Mouse (Mus musculus) MEL (cell line): ENCODE results near the gene Ikbke. TPM values are rescaled to one million over a fixed set of nuclear protein-coding genes. Genes with fewer than 3 reads are reported as not detected.

Experiments used
- DNase-seq: peaks from one replicate; pipeline ENCODE4 v3.0.0; 2011; ENCODE audit warnings: low read depth, low spot score
- H3K27ac ChIP-seq: 2 replicates; pipeline ENCODE4 v1.5.1; 2012; ENCODE audit warnings: low read depth, mild to moderate bottlenecking, control low read depth, low read length, moderate library complexity; ENCODE audit not compliant: control insufficient read depth
- H3K27me3 ChIP-seq, 2 experiments: fragments of 150-350 bp in 1 of 2; sonication (generic) in 1 of 2; 2 replicates each; pipeline ENCODE4 v1.6.1; 2012; ENCODE audit warnings: low read length in 2 of 2, mild to moderate bottlenecking in 2 of 2, improper control_type of control experiment in 1 of 2, moderate library complexity in 1 of 2; ENCODE audit not compliant: insufficient read depth in 2 of 2, control insufficient read depth in 1 of 2
- H3K36me3 ChIP-seq, 2 experiments: 2 replicates each; pipeline ENCODE4 v1.6.1; 2012 to 2014; ENCODE audit warnings: low read length in 2 of 2, improper control_type of control experiment in 1 of 2, inconsistent platforms in 1 of 2, mild to moderate bottlenecking in 1 of 2; ENCODE audit not compliant: insufficient read depth in 2 of 2, control insufficient read depth in 1 of 2
- H3K4me1 ChIP-seq, 2 experiments: fragments of 150-350 bp in 1 of 2; sonication (generic) in 1 of 2; 2 replicates each; pipeline ENCODE4 v1.6.1; 2012; ENCODE audit warnings: low read length in 2 of 2, improper control_type of control experiment in 1 of 2, mild to moderate bottlenecking in 1 of 2; ENCODE audit not compliant: insufficient read depth in 2 of 2, control insufficient read depth in 1 of 2
- H3K4me3 ChIP-seq, 2 experiments: fragments of 150-350 bp in 1 of 2; sonication (generic) in 1 of 2; 2 replicates each; pipeline ENCODE4 v1.5.1; 2012; ENCODE audit warnings: low read depth in 2 of 2, low read length in 2 of 2, mild to moderate bottlenecking in 2 of 2, moderate library complexity in 2 of 2, control low read depth in 1 of 2, improper control_type of control experiment in 1 of 2; ENCODE audit not compliant: control insufficient read depth in 1 of 2, insufficient read depth in 1 of 2
- H3K79me2 ChIP-seq: 2 replicates; pipeline ENCODE4 v1.6.1; 2012; ENCODE audit warnings: mild to moderate bottlenecking, low read length, moderate library complexity; ENCODE audit not compliant: control insufficient read depth, poor library complexity, insufficient read depth
- H3K9ac ChIP-seq: 2 replicates; pipeline ENCODE4 v1.6.1; 2012; ENCODE audit warnings: low read depth, mild to moderate bottlenecking, control low read depth, low read length, moderate library complexity; ENCODE audit not compliant: control insufficient read depth, poor library complexity, severe bottlenecking
- H3K9me3 ChIP-seq: fragments of 150-350 bp; sonication (generic); replicated peaks from 2 replicates; pipeline ENCODE4 v1.6.1; 2012; ENCODE audit warnings: mild to moderate bottlenecking, low read length, improper control_type of control experiment, moderate library complexity; ENCODE audit not compliant: insufficient read depth
- BHLHE40 ChIP-seq: IDR thresholded peaks from 2 replicates; pipeline ENCODE4 v1.6.1; 2012; ENCODE audit warnings: low read depth, mild to moderate bottlenecking, inconsistent platforms, low read length, improper control_type of control experiment, borderline replicate concordance
- CHD1 ChIP-seq: IDR thresholded peaks from 2 replicates; pipeline ENCODE4 v1.6.1; 2012; ENCODE audit warnings: low read depth, mild to moderate bottlenecking, inconsistent platforms, low read length, improper control_type of control experiment
- CHD2 ChIP-seq: IDR thresholded peaks from 2 replicates; pipeline ENCODE4 v1.6.1; 2011; ENCODE audit warnings: low read length, improper control_type of control experiment
- CTCF ChIP-seq, 3 experiments: IDR thresholded peaks in 2 of 3; conservative IDR thresholded peaks in 1 of 3; 2 replicates each; pipeline ENCODE4 v1.5.1; 2011 to 2012; ENCODE audit warnings: low read length in 3 of 3, low read depth in 2 of 3, mild to moderate bottlenecking in 2 of 3, improper control_type of control experiment in 1 of 3, inconsistent platforms in 1 of 3, mixed read lengths in 1 of 3, moderate library complexity in 1 of 3; ENCODE audit not compliant: control insufficient read depth in 1 of 3, insufficient read depth in 1 of 3, poor library complexity in 1 of 3, severe bottlenecking in 1 of 3
- ELF1 ChIP-seq: IDR thresholded peaks from 2 replicates; pipeline ENCODE4 v1.6.1; 2014; ENCODE audit warnings: low read depth, mild to moderate bottlenecking, inconsistent platforms, low read length, improper control_type of control experiment, moderate library complexity
- EP300 ChIP-seq, 2 experiments: IDR thresholded peaks; 2 replicates each; pipeline ENCODE4 v1.6.1; 2011; ENCODE audit warnings: improper control_type of control experiment in 2 of 2, low read length in 2 of 2, low read depth in 1 of 2, mild to moderate bottlenecking in 1 of 2
- ETS1 ChIP-seq: IDR thresholded peaks from 2 replicates; pipeline ENCODE4 v1.6.1; 2012; ENCODE audit warnings: low read depth, mild to moderate bottlenecking, inconsistent platforms, low read length, improper control_type of control experiment, moderate library complexity
- GABPA ChIP-seq: IDR thresholded peaks from 2 replicates; pipeline ENCODE4 v1.6.1; 2012; ENCODE audit warnings: low read depth, mild to moderate bottlenecking, inconsistent platforms, low read length, improper control_type of control experiment, moderate library complexity
- HCFC1 ChIP-seq: IDR thresholded peaks from 2 replicates; pipeline ENCODE4 v1.6.1; 2012; ENCODE audit warnings: low read depth, mild to moderate bottlenecking, inconsistent platforms, low read length, improper control_type of control experiment, moderate library complexity
- KAT2A ChIP-seq: conservative IDR thresholded peaks from 2 replicates; pipeline ENCODE4 v1.6.1; 2012; ENCODE audit warnings: low read depth, low read length, improper control_type of control experiment, inconsistent platforms
- MAX ChIP-seq: IDR thresholded peaks from 2 replicates; pipeline ENCODE4 v1.6.1; 2011; ENCODE audit warnings: low read length, improper control_type of control experiment
- MAZ ChIP-seq: IDR thresholded peaks from 2 replicates; pipeline ENCODE4 v1.6.1; 2012; ENCODE audit warnings: low read depth, mild to moderate bottlenecking, inconsistent platforms, low read length, improper control_type of control experiment
- MXI1 ChIP-seq: IDR thresholded peaks from 2 replicates; pipeline ENCODE4 v1.6.1; 2011; ENCODE audit warnings: mild to moderate bottlenecking, low read depth, low read length, improper control_type of control experiment
- MYC ChIP-seq: IDR thresholded peaks from 2 replicates; pipeline ENCODE4 v1.6.1; 2011; ENCODE audit warnings: low read depth, mild to moderate bottlenecking, low read length, improper control_type of control experiment, moderate library complexity
- NELFE ChIP-seq: IDR thresholded peaks from 2 replicates; pipeline ENCODE4 v1.6.1; 2011; ENCODE audit warnings: low read depth, low read length, improper control_type of control experiment
- NRF1 ChIP-seq: IDR thresholded peaks from 2 replicates; pipeline ENCODE4 v1.6.1; 2014; ENCODE audit warnings: low read depth, mild to moderate bottlenecking, inconsistent platforms, low read length, improper control_type of control experiment, moderate library complexity; ENCODE audit not compliant: poor library complexity, insufficient read depth, severe bottlenecking
- POLR2A ChIP-seq, 2 experiments: IDR thresholded peaks; 2 replicates each; pipeline ENCODE4 v1.6.1; 2011 to 2012; ENCODE audit warnings: low read length in 2 of 2, mild to moderate bottlenecking in 2 of 2, control low read depth in 1 of 2, improper control_type of control experiment in 1 of 2, low read depth in 1 of 2, moderate library complexity in 1 of 2; ENCODE audit not compliant: control insufficient read depth in 1 of 2, insufficient read depth in 1 of 2, poor library complexity in 1 of 2
- POLR2AphosphoS5 ChIP-seq: IDR thresholded peaks from 2 replicates; pipeline ENCODE4 v1.6.1; 2012; ENCODE audit warnings: low read depth, borderline replicate concordance, mild to moderate bottlenecking, inconsistent platforms, low read length, moderate library complexity, mixed read lengths
- RCOR1 ChIP-seq: IDR thresholded peaks from 2 replicates; pipeline ENCODE4 v1.6.1; 2012; ENCODE audit warnings: low read depth, mild to moderate bottlenecking, inconsistent platforms, low read length, improper control_type of control experiment
- SIN3A ChIP-seq: IDR thresholded peaks from 2 replicates; pipeline ENCODE4 v1.6.1; 2012; ENCODE audit warnings: low read length, improper control_type of control experiment, inconsistent platforms
- TAL1 ChIP-seq: IDR thresholded peaks from 2 replicates; pipeline ENCODE4 v1.6.1; 2012; ENCODE audit warnings: mild to moderate bottlenecking, inconsistent platforms, low read length, moderate library complexity, mixed read lengths
- TBP ChIP-seq: IDR thresholded peaks from 2 replicates; pipeline ENCODE4 v1.8.0; 2011; ENCODE audit warnings: low read depth, low read length, improper control_type of control experiment
- TCF12 ChIP-seq: IDR thresholded peaks from 2 replicates; pipeline ENCODE4 v1.6.1; 2014; ENCODE audit warnings: low read depth, mild to moderate bottlenecking, inconsistent platforms, low read length, improper control_type of control experiment, moderate library complexity
- USF1 ChIP-seq: IDR thresholded peaks from 2 replicates; pipeline ENCODE4 v1.6.1; 2014; ENCODE audit warnings: low read depth, mild to moderate bottlenecking, inconsistent platforms, low read length, improper control_type of control experiment, moderate library complexity
- ZC3H11A ChIP-seq: IDR thresholded peaks from 2 replicates; pipeline ENCODE4 v1.6.1; 2012; ENCODE audit warnings: low read depth, mild to moderate bottlenecking, inconsistent platforms, low read length, improper control_type of control experiment
- ZKSCAN1 ChIP-seq: IDR thresholded peaks from 2 replicates; pipeline ENCODE4 v1.6.1; 2012; ENCODE audit warnings: low read depth, mild to moderate bottlenecking, inconsistent platforms, low read length, improper control_type of control experiment, moderate library complexity
- ZMIZ1 ChIP-seq: IDR thresholded peaks from 2 replicates; pipeline ENCODE4 v1.6.1; 2012; ENCODE audit warnings: low read depth, mild to moderate bottlenecking, inconsistent platforms, low read length, improper control_type of control experiment, moderate library complexity
- ZNF384 ChIP-seq: IDR thresholded peaks from 2 replicates; pipeline ENCODE4 v1.6.1; 2012; ENCODE audit warnings: low read depth, mild to moderate bottlenecking, inconsistent platforms, low read length, improper control_type of control experiment
- polyA plus RNA-seq, 2 experiments: library from polyadenylated mRNA; stranded (reverse) in 1 of 2; unstranded in 1 of 2; fragments of >175 nt in 1 of 2; fragments of >200 nt in 1 of 2; gene quantifications; 2 replicates each; pipeline versions ENCODE4 v1.2.1 to v1.2.4; 2012; ENCODE audit warnings: low replicate concordance in 2 of 2, low read depth in 1 of 2; ENCODE audit not compliant: insufficient read length in 2 of 2, insufficient read depth in 1 of 2, missing spikeins in 1 of 2
- total RNA-seq: library from RNA; depleted of rRNA; stranded (reverse); fragments of 300-350 nt; gene quantifications from 2 replicates; pipeline ENCODE4 v1.2.3, GENCODE M21; 2012

Gene Ikbke
- total and polyA plus RNA-seq, 3 experiments: 4.0 to 7.2 TPM; not detected in 1

- Histone ChIP-seq H3K79me2 (no peaks in the 10 kb centered on the region), H3K27me3 (no peaks in the 10 kb centered on the region), H3K9me3 (no peaks in the 10 kb centered on the region), H3K9ac (no peak overlapping the region), H3K4me1 (no peaks in the 10 kb centered on the region), H3K36me3 (peaks cover 0 to 3% of the 10 kb centered on the region in 2 experiments; a peak in 2 of 4 replicates), H3K27ac (no peak overlapping the region), H3K4me3 (no peak overlapping the region)
- TF ChIP-seq ZNF384 (no peak), CTCF (IDR thresholded peaks at IDR 0.05 in 2 of 3, conservative IDR thresholded peaks at IDR 0.05 in 1 of 3; ENCODE audit: control insufficient read depth in 1 of 3, insufficient read depth in 1 of 3, low read depth in 2 of 3, low read length in 3 of 3, poor library complexity in 1 of 3, severe bottlenecking in 1 of 3) (no peak), CHD2 (no peak), ZC3H11A (no peak), ZKSCAN1 (no peak)
- no peak for DNase-seq
Observed at GRCm38 (mm10) chr1:131296726-131297125, 17.3 kb upstream of the Ikbke start.

- Histone ChIP-seq H3K27me3 (no peaks in the 10 kb centered on the region), H3K9ac (no peak overlapping the region), H3K27ac (no peak overlapping the region), H3K9me3 (no peaks in the 10 kb centered on the region), H3K36me3 (peaks cover 0 to 3% of the 10 kb centered on the region in 2 experiments; a peak in 2 of 4 replicates), H3K79me2 (no peaks in the 10 kb centered on the region), H3K4me3 (no peak overlapping the region), H3K4me1 (no peaks in the 10 kb centered on the region)
- no peak for TF ChIP-seq KAT2A
- no peak for TF ChIP-seq ELF1
- no peak for TF ChIP-seq CTCF (IDR thresholded peaks at IDR 0.05 in 2 of 3, conservative IDR thresholded peaks at IDR 0.05 in 1 of 3; ENCODE audit: control insufficient read depth in 1 of 3, insufficient read depth in 1 of 3, low read depth in 2 of 3, low read length in 3 of 3, poor library complexity in 1 of 3, severe bottlenecking in 1 of 3)
- no peak for TF ChIP-seq NRF1
- no peak for TF ChIP-seq NELFE
- TF ChIP-seq MXI1: no peak
- no peak for TF ChIP-seq POLR2A (IDR thresholded peaks at IDR 0.05; ENCODE audit: control insufficient read depth in 1 of 2, insufficient read depth in 1 of 2, low read depth in 1 of 2, low read length in 2 of 2, poor library complexity in 1 of 2)
- no peak for TF ChIP-seq TBP
- TF ChIP-seq TCF12: no peak
- TF ChIP-seq RCOR1: no peak
- no peak for TF ChIP-seq MAX
- no peak for DNase-seq
Observed at GRCm38 (mm10) chr1:131295200-131295599, 15.8 kb upstream of the Ikbke start.

- Histone ChIP-seq H3K27ac (no peak overlapping the region), H3K4me3 (no peak overlapping the region), H3K36me3 (peaks cover 0 to 4% of the 10 kb centered on the region in 2 experiments; a peak in 2 of 4 replicates), H3K4me1 (no peaks in the 10 kb centered on the region), H3K79me2 (no peaks in the 10 kb centered on the region), H3K9ac (no peak overlapping the region), H3K27me3 (no peaks in the 10 kb centered on the region), H3K9me3 (no peaks in the 10 kb centered on the region)
- no peak for DNase-seq
- TF ChIP-seq MAZ: no peak
- no peak for TF ChIP-seq CHD1
- no peak for TF ChIP-seq ZNF384
- TF ChIP-seq SIN3A: no peak
- no peak for TF ChIP-seq ZKSCAN1
- TF ChIP-seq HCFC1: no peak
- TF ChIP-seq ELF1: no peak
- TF ChIP-seq TAL1: no peak
- no peak for TF ChIP-seq KAT2A
- TF ChIP-seq GABPA: no peak
- TF ChIP-seq POLR2AphosphoS5: no peak
- no peak for TF ChIP-seq MXI1
- TF ChIP-seq ETS1: no peak
- TF ChIP-seq BHLHE40: no peak
- no peak for TF ChIP-seq USF1
- TF ChIP-seq MYC: no peak
- no peak for TF ChIP-seq EP300 (IDR thresholded peaks at IDR 0.05; ENCODE audit: low read depth in 1 of 2, low read length in 2 of 2)
- no peak for TF ChIP-seq ZC3H11A
- TF ChIP-seq ZMIZ1: no peak
Observed at GRCm38 (mm10) chr1:131293922-131294250, 14.5 kb upstream of the Ikbke start.
